Mouse (Mus musculus) testis, adult 2 months (tissue): ENCODE data around the gene Dda1. TPM values are rescaled to one million over a fixed set of nuclear protein-coding genes. Genes with fewer than 3 reads are reported as not detected.

ENCODE experiments used
- H3K27ac ChIP-seq: fragments of 200-500 bp; 2 replicates; pipeline ENCODE4 v1.5.1; 2012; ENCODE audit warnings: low read depth, low read length; ENCODE audit not compliant: control insufficient read depth, insufficient read depth
- H3K27me3 ChIP-seq: fragments of 200-500 bp; 2 replicates; pipeline ENCODE4 v1.6.1; 2012; ENCODE audit warnings: mild to moderate bottlenecking, low read length, moderate library complexity; ENCODE audit not compliant: control insufficient read depth, insufficient read depth
- H3K36me3 ChIP-seq: fragments of 200-500 bp; 2 replicates; pipeline ENCODE4 v1.6.1; 2012; ENCODE audit warnings: mild to moderate bottlenecking, low read length; ENCODE audit not compliant: control insufficient read depth, insufficient read depth
- H3K4me1 ChIP-seq: fragments of 200-500 bp; 2 replicates; pipeline ENCODE4 v1.6.1; 2012; ENCODE audit warnings: low read length; ENCODE audit not compliant: control insufficient read depth, insufficient read depth
- H3K4me3 ChIP-seq: fragments of 200-500 bp; 2 replicates; pipeline ENCODE4 v1.5.1; 2012; ENCODE audit warnings: low read depth, mild to moderate bottlenecking, low read length, moderate library complexity, mixed read lengths; ENCODE audit not compliant: control insufficient read depth
- CTCF ChIP-seq: fragments of 200-500 bp; IDR thresholded peaks from 2 replicates; pipeline ENCODE4 v1.5.1; 2012; ENCODE audit warnings: low read depth, mild to moderate bottlenecking, inconsistent platforms, low read length, moderate library complexity; ENCODE audit not compliant: control insufficient read depth, insufficient read depth, insufficient replicate concordance
- POLR2A ChIP-seq: fragments of 200-500 bp; IDR thresholded peaks from 2 replicates; pipeline ENCODE4 v1.6.1; 2012; ENCODE audit warnings: low read depth, mild to moderate bottlenecking, inconsistent platforms, low read length, moderate library complexity; ENCODE audit not compliant: control insufficient read depth
- polyA plus RNA-seq: library from polyadenylated mRNA; depleted of rRNA; stranded (reverse); fragments of >200 nt; gene quantifications from 2 replicates; pipeline ENCODE4 v1.2.3, GENCODE M21; 2012

The Dda1 gene
- polyA plus RNA-seq, 1 experiment: 136 TPM

GRCm38 (mm10) chr8:71475702-71476075 lies 6.7 kb downstream of the Dda1 start:
- TF ChIP-seq POLR2A (no peak), CTCF (no peak)
- Histone ChIP-seq H3K36me3 (no peaks in the 10 kb centered on the region), H3K27ac (no peak overlapping the region), H3K4me3 (no peak overlapping the region), H3K27me3 (no peaks in the 10 kb centered on the region), H3K4me1 (peaks cover 19% of the 10 kb centered on the region)

DNA sequence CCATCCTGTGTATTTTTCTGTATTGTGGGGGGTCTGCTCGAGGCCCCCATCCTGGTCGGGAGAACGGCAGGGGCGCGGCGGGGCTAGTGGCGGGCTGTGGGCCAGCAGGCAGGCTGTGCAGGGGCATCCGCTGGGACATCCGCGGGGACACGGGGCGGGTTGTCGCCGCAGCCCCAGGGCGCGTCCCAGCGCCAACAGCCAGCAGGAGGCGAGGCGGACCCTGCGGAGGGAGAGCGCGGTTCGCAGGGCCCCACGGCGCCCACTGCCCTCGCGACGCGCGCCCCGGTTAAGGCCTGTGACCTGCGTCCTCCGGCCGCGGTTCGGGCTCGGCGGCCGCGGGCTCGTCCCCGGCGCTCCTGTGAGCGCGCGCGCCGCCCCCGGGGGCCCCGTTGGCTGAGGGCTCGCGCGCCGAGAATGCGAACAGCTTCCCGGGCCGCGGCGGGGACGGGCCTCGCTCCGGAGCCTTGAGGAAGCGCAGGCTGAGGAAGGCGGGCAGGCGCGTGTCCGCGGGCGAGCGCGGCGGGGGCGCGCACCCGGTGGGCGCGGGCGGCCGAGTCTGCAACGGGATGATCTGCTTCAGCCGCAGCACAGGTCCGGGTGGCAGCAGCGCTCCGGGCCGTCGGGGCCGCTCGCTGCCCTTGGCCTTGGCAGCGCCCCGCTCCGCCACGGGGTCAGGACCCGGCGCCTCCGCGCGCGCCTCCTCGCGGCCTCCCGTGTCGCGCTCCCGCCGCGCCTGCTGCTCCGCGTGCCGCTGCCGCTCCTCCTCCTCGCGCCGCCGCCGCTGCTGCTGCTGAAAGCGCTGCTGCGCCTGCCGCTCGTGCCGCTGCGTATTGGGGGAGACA lies 7.3 kb downstream of the Dda1 start:
- Histone ChIP-seq H3K4me1 (peaks cover 25% of the 10 kb centered on the region), H3K27ac (peak overlapping the region; percentile 67), H3K4me3 (peak overlapping the region; percentile 88), H3K27me3 (no peaks in the 10 kb centered on the region), H3K36me3 (no peaks in the 10 kb centered on the region)
- TF ChIP-seq CTCF: no peak
- no peak for TF ChIP-seq POLR2A

DNA sequence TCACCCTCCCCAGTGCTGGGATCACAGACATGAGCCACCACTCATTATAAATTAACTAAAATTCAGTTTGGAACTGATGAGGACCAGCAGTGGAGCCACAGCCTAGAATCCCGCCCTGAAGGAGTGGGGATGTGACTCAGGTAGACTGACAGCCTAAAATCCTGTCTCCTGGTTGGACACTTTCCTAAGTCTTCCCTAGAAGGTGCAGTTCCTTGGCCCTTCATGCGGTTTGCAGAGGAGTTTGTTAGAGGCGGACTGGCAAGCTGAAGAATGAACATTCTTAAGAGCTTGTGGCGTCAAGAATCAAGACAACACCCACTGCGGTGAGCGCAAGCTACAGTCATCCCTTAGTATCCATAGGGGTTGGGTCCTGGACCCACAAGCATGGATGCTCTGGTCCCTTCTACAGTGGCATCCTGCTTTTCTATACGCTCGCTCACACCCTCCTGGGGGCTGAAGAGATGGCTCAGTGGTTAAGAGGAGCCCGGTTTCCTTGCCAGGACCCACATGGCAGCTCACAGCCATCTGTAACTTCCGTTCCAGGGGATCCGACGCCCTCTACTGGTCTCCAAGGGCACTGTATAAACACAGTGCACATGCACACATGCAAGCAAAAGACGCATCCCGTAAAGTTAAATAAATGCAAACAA lies 8.3 kb downstream of the Dda1 start:
- TF ChIP-seq POLR2A (no peak), CTCF (peak; percentile 55; the same call in 1 of the 2 replicates)
- Histone ChIP-seq H3K27ac (no peak overlapping the region), H3K4me1 (peaks cover 28% of the 10 kb centered on the region), H3K27me3 (no peaks in the 10 kb centered on the region), H3K36me3 (no peaks in the 10 kb centered on the region), H3K4me3 (no peak overlapping the region)

- H3K4me1 ChIP-seq: peaks cover 28% of the 10 kb centered on the region
- H3K36me3 ChIP-seq: no peaks in the 10 kb centered on the region
- no peak for TF ChIP-seq POLR2A
- no peak for TF ChIP-seq CTCF
- H3K27ac ChIP-seq: no peak overlapping the region
- H3K27me3 ChIP-seq: no peaks in the 10 kb centered on the region
- no peak overlapping the region for H3K4me3 ChIP-seq
Measured at GRCm38 (mm10) chr8:71478943-71479342, 9.9 kb downstream of the Dda1 start.

- H3K4me3 ChIP-seq: no peak overlapping the region
- TF ChIP-seq CTCF: no peak
- TF ChIP-seq POLR2A: no peak
- no peak overlapping the region for H3K27ac ChIP-seq
- H3K4me1 ChIP-seq: peaks cover 34% of the 10 kb centered on the region
- H3K27me3 ChIP-seq: no peaks in the 10 kb centered on the region
- no peaks in the 10 kb centered on the region for H3K36me3 ChIP-seq
Measured at GRCm38 (mm10) chr8:71483932-71484331, 14.9 kb downstream of the Dda1 start.

DNA sequence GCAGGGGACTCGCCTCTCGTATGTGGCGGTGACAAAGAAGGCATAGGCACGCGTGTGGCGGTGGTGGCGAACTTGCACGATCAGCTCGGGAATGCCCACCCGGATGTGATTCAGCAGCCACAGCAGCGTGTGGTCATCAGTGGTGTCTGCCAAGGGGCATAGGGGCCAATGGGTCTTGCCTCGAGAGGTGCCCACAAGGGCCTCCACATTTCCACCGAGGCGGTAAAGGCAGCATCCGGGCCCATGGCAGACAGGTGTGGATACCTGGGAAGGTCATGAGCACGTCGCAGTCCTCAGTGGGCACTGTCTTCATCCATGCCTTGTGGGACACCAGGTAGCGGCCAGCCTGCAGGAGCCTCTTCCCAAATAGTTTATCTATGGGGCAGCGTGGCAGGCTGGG lies 15.7 kb downstream of the Dda1 start:
- H3K4me3 ChIP-seq: no peak overlapping the region
- H3K27ac ChIP-seq: no peak overlapping the region
- peaks cover 39% of the 10 kb centered on the region for H3K4me1 ChIP-seq
- TF ChIP-seq POLR2A (no peak), CTCF (no peak)
- H3K27me3 ChIP-seq: no peaks in the 10 kb centered on the region
- no peaks in the 10 kb centered on the region for H3K36me3 ChIP-seq

- Histone ChIP-seq H3K27me3 (no peaks in the 10 kb centered on the region), H3K27ac (no peak within 1 kb of the TSS), H3K4me1 (peaks cover 39% of the 10 kb centered on the region), H3K4me3 (peak within 1 kb of the TSS; percentile 57), H3K36me3 (no peaks in the 10 kb centered on the region)
- TF ChIP-seq CTCF (no peak), POLR2A (no peak)
Measured at GRCm38 (mm10) chr8:71485142-71486135, 16.4 kb downstream of the Dda1 start, which contains the start of gene Ano8. Ano8 (minus strand) TSS chr8:71485963.
